Mouse (Mus musculus) cerebellum, adult 2 months (tissue): ENCODE data around the gene Hapln2. TPM values are rescaled to one million over a fixed set of nuclear protein-coding genes. Genes with fewer than 3 reads are reported as not detected.

ENCODE experiments used
- DNase-seq, 2 experiments: peaks; one replicate each; pipeline ENCODE4 v3.0.0; 2021
- H3K27ac ChIP-seq: fragments of 200-500 bp; 2 replicates; pipeline ENCODE4 v1.5.1; 2012; ENCODE audit warnings: low read length, control low read depth, inconsistent platforms; ENCODE audit not compliant: insufficient read depth
- H3K27me3 ChIP-seq: fragments of 200-500 bp; 2 replicates; pipeline ENCODE4 v1.6.1; 2012; ENCODE audit warnings: inconsistent platforms, mild to moderate bottlenecking, low read length, moderate library complexity; ENCODE audit not compliant: control insufficient read depth, insufficient read depth
- H3K4me1 ChIP-seq: fragments of 200-500 bp; 2 replicates; pipeline ENCODE4 v1.6.1; 2011; ENCODE audit warnings: low read length; ENCODE audit not compliant: control insufficient read depth, insufficient read depth
- H3K4me3 ChIP-seq: fragments of 200-500 bp; replicated peaks from 2 replicates; pipeline ENCODE3; 2011; ENCODE audit warnings: mild to moderate bottlenecking, low read depth, low read length, control low read depth; ENCODE audit not compliant: insufficient read depth
- CTCF ChIP-seq: fragments of 200-500 bp; IDR thresholded peaks from 2 replicates; pipeline ENCODE4 v1.5.1; 2011; ENCODE audit warnings: low read depth, mild to moderate bottlenecking, control low read depth, low read length, moderate library complexity, borderline replicate concordance; ENCODE audit not compliant: insufficient read depth
- POLR2A ChIP-seq: fragments of 200-500 bp; IDR thresholded peaks from 2 replicates; pipeline ENCODE4 v1.6.1; 2011; ENCODE audit warnings: low read length, control low read depth, borderline replicate concordance; ENCODE audit not compliant: insufficient read depth
- WGBS: fragments of 180-500 bp; shearing (Covaris S2); methylation state at CpG from one replicate; pipeline ENCODE4 v1.1.7; 2018; 5-methylcytosine and 5-hydroxymethylcytosine counted together
- polyA plus RNA-seq: library from polyadenylated mRNA; depleted of rRNA; stranded (reverse); fragments of >200 nt; gene quantifications from 2 replicates; pipeline ENCODE4 v1.2.3, GENCODE M21; 2012

The Hapln2 gene
- polyA plus RNA-seq, 1 experiment = 112 TPM

- Histone ChIP-seq H3K27ac (no peak overlapping the region), H3K4me3 (no peak overlapping the region), H3K27me3 (no peaks in the 10 kb centered on the region), H3K4me1 (peaks cover 11% of the 10 kb centered on the region)
- TF ChIP-seq POLR2A (no peak), CTCF (no peak)
- 25% methylated on average over 13 of the region's 13 CpGs for WGBS
- DNase-seq = no peak
These were observed 44.4 kb downstream of the Hapln2 start for GRCm38 (mm10) chr3:87982836-87983601.

- Histone ChIP-seq H3K27ac (no peak overlapping the region), H3K4me1 (peaks cover 9% of the 10 kb centered on the region; the same call in 1 of the 2 replicates), H3K27me3 (no peaks in the 10 kb centered on the region), H3K4me3 (no peak overlapping the region)
- 51% methylated on average over 12 of the region's 12 CpGs for WGBS
- no peak for DNase-seq
- TF ChIP-seq CTCF = no peak
These were observed 45.2 kb downstream of the Hapln2 start for GRCm38 (mm10) chr3:87981894-87982835.

- TF ChIP-seq CTCF = no peak
- TF ChIP-seq POLR2A = no peak
- H3K4me3 ChIP-seq = no peak overlapping the region
- H3K27ac ChIP-seq = no peak overlapping the region
- WGBS = 67% methylated on average over 6 of the region's 6 CpGs
- H3K4me1 ChIP-seq = 0 out of 2 replicates have a peak, but pooled peaks cover 3% of the 10 kb centered on the region
- no peak for DNase-seq
- H3K27me3 ChIP-seq = no peaks in the 10 kb centered on the region
These were observed 46.1 kb downstream of the Hapln2 start for GRCm38 (mm10) chr3:87981214-87981760.

GRCm38 (mm10) chr3:87980728-87981127 lies 46.7 kb downstream of the Hapln2 start:
- Histone ChIP-seq H3K4me1 (0 out of 2 replicates have a peak, but pooled peaks cover 2% of the 10 kb centered on the region), H3K27me3 (no peaks in the 10 kb centered on the region), H3K4me3 (no peak overlapping the region), H3K27ac (no peak overlapping the region)
- no peak for TF ChIP-seq CTCF
- TF ChIP-seq POLR2A = no peak
- DNase-seq = no peak
- 75% methylated on average over 5 of the region's 5 CpGs for WGBS

GRCm38 (mm10) chr3:87980085-87980484 lies 47.3 kb downstream of the Hapln2 start:
- H3K4me1 ChIP-seq = no peaks in the 10 kb centered on the region
- H3K27me3 ChIP-seq = no peaks in the 10 kb centered on the region
- WGBS = 64% methylated on average over 3 of the region's 3 CpGs
- no peak overlapping the region for H3K27ac ChIP-seq
- H3K4me3 ChIP-seq = no peak overlapping the region
- DNase-seq = no peak
- TF ChIP-seq CTCF = no peak

GRCm38 (mm10) chr3:87979493-87979892 lies 47.9 kb downstream of the Hapln2 start:
- Histone ChIP-seq H3K4me3 (no peak overlapping the region), H3K4me1 (no peaks in the 10 kb centered on the region), H3K27ac (no peak overlapping the region), H3K27me3 (no peaks in the 10 kb centered on the region)
- WGBS = 86% methylated on average over 5 of the region's 5 CpGs
- DNase-seq = no peak
- TF ChIP-seq POLR2A = no peak
- TF ChIP-seq CTCF = no peak

- TF ChIP-seq CTCF = no peak
- TF ChIP-seq POLR2A = no peak
- DNase-seq = no peak
- peaks cover 5% of the 10 kb centered on the region for H3K27me3 ChIP-seq
- 29% methylated on average over 12 of the region's 12 CpGs for WGBS
- no peak overlapping the region for H3K27ac ChIP-seq
- H3K4me3 ChIP-seq = no peak overlapping the region
- peaks cover 7% of the 10 kb centered on the region; the same call in 1 of the 2 replicates for H3K4me1 ChIP-seq
These were observed 52.9 kb downstream of the Hapln2 start for GRCm38 (mm10) chr3:87974381-87974987.
